Mouse (Mus musculus): ENCODE results near the gene Gm29110. TPM values are rescaled to one million over a fixed set of nuclear protein-coding genes. Genes with fewer than 3 reads are reported as not detected.
"Not testable (repeated sequence)": the region's sequence is repeated elsewhere in the genome, so short reads cannot be mapped to it uniquely, and the experiment has no call there.

Gm29110 gene
- polyA plus RNA-seq (2015; fragmentation: Nextera tagmentation; extraction: Ambion mirVana) = not detected in 2 replicates

- H3K4me1 ChIP-seq (replicated peaks); H3K4me3 ChIP-seq (replicated peaks); ATAC-seq (ENCODE audit: low read depth); H3K36me3 ChIP-seq; H3K9ac ChIP-seq; H3K27me3 ChIP-seq; H3K27ac ChIP-seq; H3K9me3 ChIP-seq (replicated peaks); DNase-seq; H3K4me2 ChIP-seq: not testable (repeated sequence)
- 33% methylated on average over 1 of the region's 6 CpGs for WGBS (ENCODE audit: insufficient replicate concordance)
Observed at GRCm38 (mm10) chrY:74470231-74470630, at the start of gene Gm29110. Gm29110 (plus strand) TSS chrY:74470531.

Other genes with a start within 250 kb of the Gm29110 start
- gene Gm21913, start 153.4 kb downstream of the Gm29110 start, polyA plus RNA-seq (2015; fragmentation: Nextera tagmentation; extraction: Ambion mirVana) = not detected in 2 replicates